Comparison of ENCODE assay signal across 20 mouse cellular contexts in genomic region chr14:64582822-64583221, GRCm38 (mm10).
A peak's percentile ranks its signal among the peaks of the same experiment; 100 is the strongest.
DNase-seq lines count a peak whose midpoint lies in the region; ATAC-seq and TF ChIP-seq lines count a peak whose summit lies in the region.
"Had no signal": no experiment of that assay in that cellular context is flagged by ENCODE, and none has a peak within 500 bp of the region (broad histone marks: within the 10 kb centered on the region; RNA-seq: fewer than 3 reads in every experiment).

No protein-coding gene starts in this region.

- no peak for DNase-seq in forebrain, embryonic 11.5 days (ENCODE audit: low spot score)
- no peak for DNase-seq in hindbrain, embryonic 14.5 days (ENCODE audit: low spot score)
- DNase-seq in midbrain, postnatal 0 days (ENCODE audit: low spot score): no peak
- no peak for DNase-seq in embryo, embryonic 10 days (ENCODE audit: low spot score)
- DNase-seq in adrenal gland, adult (ENCODE audit: inconsistent age in 2 of 2, low spot score in 1 of 2): no peak
- DNase-seq in lung, postnatal 4 days: no peak
- DNase-seq: cerebellum, adult 11-12 months; embryo, embryonic 11 days; gastrocnemius, postnatal 14 days; heart, postnatal 14 days; kidney, postnatal 10 days; thymus, postnatal 25 days had no signal

- H3K4me3 ChIP-seq in forebrain, embryonic 12.5 days (replicated peaks): no peak overlapping the region
- H3K4me3 ChIP-seq in forebrain, embryonic 11.5 days (ENCODE audit: low read depth, low read length): no peak overlapping the region
- no peak overlapping the region for H3K4me3 ChIP-seq in cortical plate, adult 2 months (ENCODE audit: insufficient read depth, low read length)
- H3K4me3 ChIP-seq in hindbrain, embryonic 14.5 days (replicated peaks; ENCODE audit: low read length): no peak overlapping the region
- H3K4me3 ChIP-seq in midbrain, postnatal 0 days (ENCODE audit: low read depth, low read length): no peak overlapping the region
- H3K4me3 ChIP-seq: heart, embryonic 10.5 days; limb, embryonic 12.5 days had no signal

- H3K36me3 ChIP-seq in forebrain, embryonic 12.5 days (replicated peaks): no peaks in the 10 kb centered on the region
- no peaks in the 10 kb centered on the region for H3K36me3 ChIP-seq in forebrain, embryonic 11.5 days (ENCODE audit: control insufficient read depth, insufficient read depth, low read length)
- H3K36me3 ChIP-seq in hindbrain, embryonic 14.5 days (replicated peaks; ENCODE audit: control insufficient read depth, insufficient read depth): no peaks in the 10 kb centered on the region
- peaks cover 2% of the 10 kb centered on the region; the same call in 1 of the 2 replicates for H3K36me3 ChIP-seq in midbrain, postnatal 0 days (ENCODE audit: insufficient read depth, low read length)
- H3K36me3 ChIP-seq: heart, embryonic 10.5 days; limb, embryonic 12.5 days had no signal

- no peak for TF ChIP-seq CTCF in cortical plate, adult 2 months (IDR thresholded peaks at IDR 0.05; ENCODE audit: extremely low read depth, insufficient read depth, low read length)
- TF ChIP-seq CTCF in midbrain, postnatal 0 days (IDR thresholded peaks at IDR 0.05): no peak

- ATAC-seq in forebrain, embryonic 12.5 days (ENCODE audit: low FRiP score): no peak
- ATAC-seq in forebrain, embryonic 11.5 days (replicated peaks; ENCODE audit: low FRiP score): no peak
- ATAC-seq in hindbrain, embryonic 14.5 days (ENCODE audit: low FRiP score): no peak
- no peak for ATAC-seq in midbrain, postnatal 0 days (ENCODE audit: low FRiP score)
- ATAC-seq: intestine, postnatal 0 days; lung, postnatal 0 days; Patski had no signal

- H3K4me2 ChIP-seq in forebrain, embryonic 12.5 days: no peak overlapping the region
- no peak overlapping the region for H3K4me2 ChIP-seq in forebrain, embryonic 11.5 days (ENCODE audit: low read depth, low read length, severe bottlenecking)
- H3K4me2 ChIP-seq in hindbrain, embryonic 14.5 days (replicated peaks): peak overlapping the region; percentile 48
- no peak overlapping the region; the same call in 1 of the 2 replicates for H3K4me2 ChIP-seq in midbrain, postnatal 0 days (ENCODE audit: low read depth, low read length, poor library complexity, severe bottlenecking)
- H3K4me2 ChIP-seq: limb, embryonic 12.5 days had no signal

- H3K27me3 ChIP-seq in forebrain, embryonic 12.5 days: peaks cover 58% of the 10 kb centered on the region
- H3K27me3 ChIP-seq in forebrain, embryonic 11.5 days (ENCODE audit: control insufficient read depth, insufficient read depth, low read length): peaks cover 29% of the 10 kb centered on the region
- no peaks in the 10 kb centered on the region for H3K27me3 ChIP-seq in hindbrain, embryonic 14.5 days (ENCODE audit: control insufficient read depth, insufficient read depth, low read length)
- no peaks in the 10 kb centered on the region for H3K27me3 ChIP-seq in midbrain, postnatal 0 days (ENCODE audit: insufficient read depth, low read length)

- H3K9me3 ChIP-seq in forebrain, embryonic 12.5 days: no peaks in the 10 kb centered on the region
- no peaks in the 10 kb centered on the region for H3K9me3 ChIP-seq in forebrain, embryonic 11.5 days (ENCODE audit: control insufficient read depth, low read length)
- no peaks in the 10 kb centered on the region for H3K9me3 ChIP-seq in hindbrain, embryonic 14.5 days (ENCODE audit: control insufficient read depth, low read length)
- no peaks in the 10 kb centered on the region for H3K9me3 ChIP-seq in midbrain, postnatal 0 days (ENCODE audit: low read length)
- H3K9me3 ChIP-seq: heart, embryonic 10.5 days; limb, embryonic 12.5 days had no signal

- H3K4me1 ChIP-seq in forebrain, embryonic 12.5 days: peaks cover 52% of the 10 kb centered on the region
- peaks cover 5% of the 10 kb centered on the region; the same call in 1 of the 2 replicates for H3K4me1 ChIP-seq in forebrain, embryonic 11.5 days (replicated peaks; ENCODE audit: control insufficient read depth, insufficient read depth, low read length)
- H3K4me1 ChIP-seq in cortical plate, adult 2 months (ENCODE audit: control insufficient read depth, insufficient read depth, low read length): peaks cover 19% of the 10 kb centered on the region
- peaks cover 61% of the 10 kb centered on the region for H3K4me1 ChIP-seq in hindbrain, embryonic 14.5 days (replicated peaks; ENCODE audit: control insufficient read depth, insufficient read depth, low read length)
- peaks cover 16% of the 10 kb centered on the region; the same call in 1 of the 2 replicates for H3K4me1 ChIP-seq in midbrain, postnatal 0 days (ENCODE audit: insufficient read depth, low read length)

- WGBS in forebrain, embryonic 12.5 days: 39% methylated on average over 4 of the region's 4 CpGs
- 42% methylated on average over 4 of the region's 4 CpGs for WGBS in forebrain, embryonic 11.5 days
- 18% methylated on average over 4 of the region's 4 CpGs for WGBS in hindbrain, embryonic 14.5 days
- WGBS in midbrain, postnatal 0 days: 17% methylated on average over 4 of the region's 4 CpGs

- H3K9ac ChIP-seq in forebrain, embryonic 12.5 days: no peak overlapping the region
- H3K9ac ChIP-seq in forebrain, embryonic 11.5 days (ENCODE audit: low read length): no peak overlapping the region
- H3K9ac ChIP-seq in hindbrain, embryonic 14.5 days: peak overlapping the region; percentile 51
- no peak overlapping the region; the same call in 1 of the 2 replicates for H3K9ac ChIP-seq in midbrain, postnatal 0 days (replicated peaks; ENCODE audit: low read length, poor library complexity, severe bottlenecking)
- H3K9ac ChIP-seq: limb, embryonic 12.5 days; liver, embryonic 14.5 days had no signal

- H3K27ac ChIP-seq in forebrain, embryonic 12.5 days: peak overlapping the region; percentile 79
- no peak overlapping the region for H3K27ac ChIP-seq in forebrain, embryonic 11.5 days (ENCODE audit: low read depth, low read length)
- peak overlapping the region; percentile 81 for H3K27ac ChIP-seq in cortical plate, adult 2 months (ENCODE audit: insufficient read depth, low read length)
- H3K27ac ChIP-seq in hindbrain, embryonic 14.5 days: peak overlapping the region; percentile 100
- H3K27ac ChIP-seq in midbrain, postnatal 0 days (ENCODE audit: low read depth, low read length): peak overlapping the region; percentile 100
- H3K27ac ChIP-seq: heart, embryonic 10.5 days; limb, embryonic 12.5 days; liver, embryonic 14.5 days had no signal

- no peak for TF ChIP-seq POLR2A in cortical plate, adult 2 months (IDR thresholded peaks at IDR 0.05; ENCODE audit: extremely low read depth, insufficient read depth, low read length)
